Mouse (Mus musculus): ENCODE data around the gene Mapk14. TPM values are rescaled to one million over a fixed set of nuclear protein-coding genes. Genes with fewer than 3 reads are reported as not detected.

Gene Mapk14
- 100 to 1,000 TPM; 235 to 247 TPM for total RNA-seq (2023)

GRCm38 (mm10) chr17:28690776-28691686 lies at the start of gene Mapk14:
Mapk14 (plus strand) TSS chr17:28691329.

DNA sequence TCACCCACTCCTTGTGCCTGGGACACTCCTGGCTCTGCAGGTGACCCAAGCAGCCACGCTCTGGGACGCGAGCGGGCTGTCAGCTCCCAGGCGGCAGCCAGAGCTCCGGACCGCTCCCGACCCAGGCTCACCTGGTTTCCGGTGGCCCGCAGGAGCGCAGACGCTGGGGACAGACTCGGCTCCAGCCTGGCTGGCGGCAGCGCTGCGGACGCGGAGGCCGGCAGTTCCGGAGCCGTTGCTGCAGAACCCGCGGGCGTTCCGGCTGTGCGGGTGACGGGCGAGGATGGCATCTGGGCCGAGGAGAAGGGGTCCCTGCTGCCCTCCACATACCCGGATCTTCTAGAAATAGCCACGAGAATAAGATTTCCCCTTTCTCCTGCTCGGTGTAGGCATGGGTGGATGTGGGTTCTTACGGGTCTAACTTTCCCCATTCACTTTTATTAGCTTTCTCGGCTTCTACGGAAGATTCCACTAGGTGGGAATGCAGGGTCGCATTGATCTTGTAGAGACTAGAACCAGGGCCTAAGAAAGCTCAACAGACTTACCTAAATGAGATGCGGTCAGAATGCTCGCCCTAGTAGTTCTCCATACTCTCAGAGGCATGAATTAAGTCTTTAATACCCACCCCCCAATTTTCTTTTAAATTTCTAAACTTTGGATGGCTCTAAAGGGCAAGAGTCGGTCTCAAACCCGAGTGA lies 1.4 kb upstream of the Mapk14 start, which contains the start of gene Slc26a8:
Gene Slc26a8, minus strand, starts transcription at position 648 of the 698 bp plus-strand sequence.

DNA sequence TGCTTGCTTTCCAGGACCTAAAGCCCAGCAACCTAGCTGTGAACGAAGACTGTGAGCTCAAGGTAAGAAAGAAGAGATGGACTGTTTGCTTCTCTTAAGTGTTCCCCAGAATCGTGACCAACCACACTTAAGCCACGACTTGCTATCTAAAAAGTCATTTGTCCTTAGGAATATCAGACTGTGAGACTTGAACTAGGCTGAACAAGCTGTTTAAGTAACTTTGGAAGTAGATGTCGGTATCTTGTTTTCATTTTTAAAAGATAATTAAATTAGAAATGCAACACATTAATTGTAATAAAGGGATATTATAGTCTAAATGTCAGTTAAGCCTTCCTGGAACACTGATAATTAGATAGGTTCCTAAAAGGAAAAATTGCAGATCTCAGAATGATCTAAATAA lies 34.7 kb downstream of the Mapk14 start, which contains the start of gene AC170998.1:
Gene AC170998.1, plus strand, starts transcription at position 301 of the 400 bp plus-strand sequence.

DNA sequence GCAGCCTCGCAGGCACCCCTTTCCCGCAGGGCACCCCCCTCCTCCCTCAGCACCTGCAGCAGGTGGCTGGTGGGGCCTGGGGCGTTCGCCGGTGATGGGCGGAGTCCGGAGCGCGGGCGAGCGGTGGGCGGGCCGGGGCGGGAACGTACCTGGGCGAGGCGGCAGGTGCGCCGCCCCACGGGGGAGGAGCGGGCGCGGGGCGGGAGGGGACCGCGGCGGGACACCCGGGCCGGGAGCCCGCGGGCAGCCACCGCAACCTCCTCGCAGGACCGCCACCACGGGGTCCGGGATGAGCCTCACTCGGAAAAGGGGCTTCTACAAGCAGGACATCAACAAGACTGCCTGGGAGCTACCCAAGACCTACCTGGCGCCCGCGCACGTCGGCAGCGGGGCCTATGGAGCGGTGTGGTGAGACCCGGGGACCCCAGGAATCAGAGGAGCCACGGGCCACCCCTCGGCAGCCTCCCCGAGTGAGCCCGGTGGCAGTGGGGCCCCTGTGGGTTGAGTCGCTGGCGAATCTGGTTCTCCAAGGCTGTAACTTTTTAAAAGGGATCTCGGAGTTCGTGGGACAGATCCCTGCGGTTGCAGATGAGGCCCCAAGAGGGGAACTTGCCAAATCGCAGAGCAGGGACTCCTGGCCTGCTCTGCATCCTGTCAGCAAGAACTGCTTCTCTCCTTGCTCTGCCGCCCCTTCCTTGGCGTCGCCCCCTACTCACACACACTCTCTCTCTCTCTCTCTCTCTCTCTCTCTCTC lies 78.2 kb downstream of the Mapk14 start, which contains the start of gene Mapk13:
Gene Mapk13, plus strand, starts transcription at position 177 of the 754 bp plus-strand sequence.

Other genes starting within 250 kb of the Mapk14 start
- 10 to 100 TPM; 36.3 to 46.3 TPM for gene Fkbp5, start 173.8 kb upstream of the Mapk14 start, total RNA-seq (2023)
- gene Armc12, start 160.5 kb upstream of the Mapk14 start, total RNA-seq (2023), result 1 to 10 TPM; 1.9 to 2.3 TPM
- gene Clpsl2, start 141.9 kb upstream of the Mapk14 start, total RNA-seq (2023), result not detected
- gene Clps, start 130.6 kb upstream of the Mapk14 start, total RNA-seq (2023), result not detected
- gene Lhfpl5, start 115.7 kb upstream of the Mapk14 start, total RNA-seq (2023), result not detected
- gene Srpk1, start 68.6 kb upstream of the Mapk14 start, total RNA-seq (2023), result 10 to 100 TPM; 52.1 to 58.2 TPM
- 1 to 10 TPM; 2.2 to 2.4 TPM for gene Slc26a8, start 1.1 kb upstream of the Mapk14 start, total RNA-seq (2023)
- 10 to 100 TPM in 1 of 2 experiments, 1 to 10 TPM in 1; 9.6 to 13.5 TPM for gene AC170998.1, start 34.8 kb downstream of the Mapk14 start, total RNA-seq (2023)
- 100 to 1,000 TPM; 145 to 187 TPM for gene Mapk13, start 78.0 kb downstream of the Mapk14 start, total RNA-seq (2023)
- gene Brpf3, start 109.8 kb downstream of the Mapk14 start, total RNA-seq (2023), result 10 to 100 TPM; 46.3 to 55.6 TPM
- gene Pnpla1, start 167.1 kb downstream of the Mapk14 start, total RNA-seq (2023), result 1 to 10 TPM; 5.0 to 5.2 TPM
- under 1 TPM; 0.13 to 0.20 TPM for gene 4930539E08Rik, start 224.0 kb downstream of the Mapk14 start, total RNA-seq (2023)

Measured in neutrophil, adult 59 days (primary cell).